Mouse (Mus musculus) liver, embryonic 12.5 days (tissue): Measurements from ENCODE around the gene Rgs6. TPM values are rescaled to one million over a fixed set of nuclear protein-coding genes. Genes with fewer than 3 reads are reported as not detected.

Experiments
- ATAC-seq: fragments of 200-750 bp; cut with Nextera tagmentation; 2 replicates; pipeline ENCODE4 v1.8.0; 2017; ENCODE audit warnings: moderate number of reproducible peaks, mild to moderate bottlenecking, moderate library complexity
- H3K27ac ChIP-seq: fragments of 300-500 bp; sonication (generic); 2 replicates; pipeline ENCODE4 v1.5.1; 2016; ENCODE audit warnings: mild to moderate bottlenecking
- H3K27me3 ChIP-seq: fragments of 300-500 bp; sonication (generic); replicated peaks from 2 replicates; pipeline ENCODE4 v1.6.1; 2016; ENCODE audit warnings: mild to moderate bottlenecking, moderate library complexity
- H3K36me3 ChIP-seq: fragments of 300-500 bp; sonication (generic); 2 replicates; pipeline ENCODE4 v1.6.1; 2016; ENCODE audit warnings: mild to moderate bottlenecking, moderate library complexity
- H3K4me1 ChIP-seq: fragments of 300-500 bp; sonication (generic); 2 replicates; pipeline ENCODE4 v1.6.1; 2016
- H3K4me2 ChIP-seq: fragments of 300-500 bp; sonication (generic); 2 replicates; pipeline ENCODE4 v1.6.1; 2016; ENCODE audit warnings: mild to moderate bottlenecking, moderate library complexity
- H3K4me3 ChIP-seq: fragments of 300-500 bp; sonication (generic); 2 replicates; pipeline ENCODE4 v1.5.1; 2016; ENCODE audit warnings: mild to moderate bottlenecking, moderate library complexity
- H3K9ac ChIP-seq: fragments of 300-500 bp; sonication (generic); 2 replicates; pipeline ENCODE4 v1.6.1; 2016; ENCODE audit warnings: mild to moderate bottlenecking, moderate library complexity
- H3K9me3 ChIP-seq: fragments of 300-500 bp; sonication (generic); replicated peaks from 2 replicates; pipeline ENCODE4 v1.6.1; 2016; ENCODE audit warnings: mild to moderate bottlenecking, moderate library complexity
- WGBS: fragments of 180-500 bp; shearing (Covaris S2); methylation state at CpG from one replicate; pipeline ENCODE4 v1.1.7; 2016; ENCODE audit not compliant: insufficient replicate concordance; 5-methylcytosine and 5-hydroxymethylcytosine counted together
- polyA plus RNA-seq: library from polyadenylated mRNA; unstranded; fragments of >200 nt; fragmentation: Nextera tagmentation; extraction: Ambion mirVana; gene quantifications from 2 replicates; pipeline ENCODE4 v1.2.1, GENCODE M21; 2016

The Rgs6 gene
- polyA plus RNA-seq, 1 experiment from 2014 or later, result 0.15 TPM

GRCm38 (mm10) chr12:82664598-82664997 lies 76.5 kb downstream of the Rgs6 start:
- H3K4me2 ChIP-seq, result no peak overlapping the region
- no peak overlapping the region for H3K4me3 ChIP-seq
- no peaks in the 10 kb centered on the region for H3K36me3 ChIP-seq
- H3K9ac ChIP-seq, result no peak overlapping the region
- H3K27me3 ChIP-seq, result no peaks in the 10 kb centered on the region
- H3K9me3 ChIP-seq, result no peaks in the 10 kb centered on the region
- 53% methylated on average over 7 of the region's 7 CpGs for WGBS
- no peaks in the 10 kb centered on the region for H3K4me1 ChIP-seq
- no peak overlapping the region for H3K27ac ChIP-seq
- ATAC-seq, result no peak

GRCm38 (mm10) chr12:82667441-82667840 lies 79.3 kb downstream of the Rgs6 start:
- H3K9ac ChIP-seq, result no peak overlapping the region
- H3K4me2 ChIP-seq, result no peak overlapping the region
- WGBS, result 63% methylated on average over 3 of the region's 3 CpGs
- no peaks in the 10 kb centered on the region for H3K36me3 ChIP-seq
- H3K27me3 ChIP-seq, result no peaks in the 10 kb centered on the region
- H3K4me3 ChIP-seq, result no peak overlapping the region
- H3K9me3 ChIP-seq, result no peaks in the 10 kb centered on the region
- H3K4me1 ChIP-seq, result no peaks in the 10 kb centered on the region
- H3K27ac ChIP-seq, result no peak overlapping the region
- no peak for ATAC-seq

GRCm38 (mm10) chr12:82670201-82670737 lies 82.2 kb downstream of the Rgs6 start:
- Histone ChIP-seq H3K9me3 (no peaks in the 10 kb centered on the region), H3K36me3 (no peaks in the 10 kb centered on the region), H3K4me2 (no peak overlapping the region), H3K27ac (no peak overlapping the region), H3K4me1 (no peaks in the 10 kb centered on the region), H3K9ac (no peak overlapping the region), H3K27me3 (no peaks in the 10 kb centered on the region), H3K4me3 (no peak overlapping the region)
- ATAC-seq, result no peak
- WGBS, result 49% methylated on average over 4 of the region's 4 CpGs

- H3K4me3 ChIP-seq, result no peak overlapping the region
- 70% methylated on average over 5 of the region's 5 CpGs for WGBS
- no peak overlapping the region for H3K4me2 ChIP-seq
- no peaks in the 10 kb centered on the region for H3K36me3 ChIP-seq
- ATAC-seq, result no peak
- no peaks in the 10 kb centered on the region for H3K27me3 ChIP-seq
- no peak overlapping the region for H3K9ac ChIP-seq
- H3K4me1 ChIP-seq, result no peaks in the 10 kb centered on the region
- no peaks in the 10 kb centered on the region for H3K9me3 ChIP-seq
- H3K27ac ChIP-seq, result no peak overlapping the region
These were observed 83.5 kb downstream of the Rgs6 start for GRCm38 (mm10) chr12:82671591-82671990.

GRCm38 (mm10) chr12:82675137-82675536 lies 87.0 kb downstream of the Rgs6 start:
- H3K4me3 ChIP-seq, result no peak overlapping the region
- H3K27me3 ChIP-seq, result no peaks in the 10 kb centered on the region
- no peaks in the 10 kb centered on the region for H3K4me1 ChIP-seq
- WGBS, result 50% methylated on average over 4 of the region's 4 CpGs
- H3K9me3 ChIP-seq, result no peaks in the 10 kb centered on the region
- H3K27ac ChIP-seq, result no peak overlapping the region
- no peak overlapping the region for H3K4me2 ChIP-seq
- H3K36me3 ChIP-seq, result no peaks in the 10 kb centered on the region
- no peak for ATAC-seq
- no peak overlapping the region for H3K9ac ChIP-seq

- Histone ChIP-seq H3K4me3 (no peak overlapping the region), H3K9me3 (no peaks in the 10 kb centered on the region), H3K27me3 (no peaks in the 10 kb centered on the region), H3K27ac (no peak overlapping the region), H3K4me1 (no peaks in the 10 kb centered on the region), H3K9ac (no peak overlapping the region), H3K4me2 (no peak overlapping the region), H3K36me3 (no peaks in the 10 kb centered on the region)
- no peak for ATAC-seq
- 58% methylated on average over 2 of the region's 2 CpGs for WGBS
These were observed 98.9 kb downstream of the Rgs6 start for GRCm38 (mm10) chr12:82687015-82687414.

- H3K9me3 ChIP-seq, result no peaks in the 10 kb centered on the region
- 72% methylated on average over 12 of the region's 12 CpGs for WGBS
- peaks cover 17% of the 10 kb centered on the region for H3K4me1 ChIP-seq
- H3K27ac ChIP-seq, result no peak overlapping the region
- no peak for ATAC-seq
- H3K4me2 ChIP-seq, result no peak overlapping the region
- H3K27me3 ChIP-seq, result no peaks in the 10 kb centered on the region
- no peaks in the 10 kb centered on the region for H3K36me3 ChIP-seq
- H3K9ac ChIP-seq, result no peak overlapping the region
- no peak overlapping the region for H3K4me3 ChIP-seq
These were observed 110.9 kb downstream of the Rgs6 start for GRCm38 (mm10) chr12:82698886-82699527.

- H3K9me3 ChIP-seq, result no peaks in the 10 kb centered on the region
- H3K27ac ChIP-seq, result no peak overlapping the region
- no peak overlapping the region for H3K4me2 ChIP-seq
- no peak for ATAC-seq
- H3K4me1 ChIP-seq, result peaks cover 17% of the 10 kb centered on the region
- no peak overlapping the region for H3K4me3 ChIP-seq
- H3K36me3 ChIP-seq, result no peaks in the 10 kb centered on the region
- no peak overlapping the region for H3K9ac ChIP-seq
- 69% methylated on average over 3 of the region's 3 CpGs for WGBS
- H3K27me3 ChIP-seq, result no peaks in the 10 kb centered on the region
These were observed 111.4 kb downstream of the Rgs6 start for GRCm38 (mm10) chr12:82699528-82699905.

GRCm38 (mm10) chr12:82700241-82700640 lies 112.1 kb downstream of the Rgs6 start:
- Histone ChIP-seq H3K4me2 (no peak overlapping the region), H3K36me3 (no peaks in the 10 kb centered on the region), H3K9ac (no peak overlapping the region), H3K27me3 (no peaks in the 10 kb centered on the region), H3K27ac (no peak overlapping the region), H3K9me3 (no peaks in the 10 kb centered on the region), H3K4me1 (peaks cover 17% of the 10 kb centered on the region), H3K4me3 (no peak overlapping the region)
- no peak for ATAC-seq
- 65% methylated on average over 10 of the region's 10 CpGs for WGBS

GRCm38 (mm10) chr12:82700840-82701239 lies 112.7 kb downstream of the Rgs6 start:
- no peak overlapping the region for H3K27ac ChIP-seq
- H3K9me3 ChIP-seq, result no peaks in the 10 kb centered on the region
- no peak overlapping the region for H3K4me3 ChIP-seq
- WGBS, result 19% methylated on average over 5 of the region's 5 CpGs
- H3K4me1 ChIP-seq, result peaks cover 17% of the 10 kb centered on the region
- H3K27me3 ChIP-seq, result no peaks in the 10 kb centered on the region
- no peaks in the 10 kb centered on the region for H3K36me3 ChIP-seq
- H3K4me2 ChIP-seq, result no peak overlapping the region
- no peak overlapping the region for H3K9ac ChIP-seq
- ATAC-seq, result peak; percentile 94

- Histone ChIP-seq H3K4me1 (peaks cover 17% of the 10 kb centered on the region), H3K9me3 (no peaks in the 10 kb centered on the region), H3K4me3 (no peak overlapping the region), H3K27ac (no peak overlapping the region), H3K27me3 (no peaks in the 10 kb centered on the region), H3K36me3 (no peaks in the 10 kb centered on the region), H3K4me2 (no peak overlapping the region), H3K9ac (no peak overlapping the region)
- WGBS, result 73% methylated on average over 7 of the region's 7 CpGs
- no peak for ATAC-seq
These were observed 113.3 kb downstream of the Rgs6 start for GRCm38 (mm10) chr12:82701359-82701758.

- H3K9ac ChIP-seq, result no peak overlapping the region
- no peaks in the 10 kb centered on the region for H3K4me1 ChIP-seq
- H3K27me3 ChIP-seq, result no peaks in the 10 kb centered on the region
- no peak overlapping the region for H3K4me2 ChIP-seq
- H3K4me3 ChIP-seq, result no peak overlapping the region
- H3K36me3 ChIP-seq, result no peaks in the 10 kb centered on the region
- no peaks in the 10 kb centered on the region for H3K9me3 ChIP-seq
- no peak overlapping the region for H3K27ac ChIP-seq
- no peak for ATAC-seq
These were observed 122.3 kb downstream of the Rgs6 start for GRCm38 (mm10) chr12:82710376-82710775.

GRCm38 (mm10) chr12:82714284-82714683 lies 126.2 kb downstream of the Rgs6 start:
- H3K36me3 ChIP-seq, result no peaks in the 10 kb centered on the region
- no peak overlapping the region for H3K4me2 ChIP-seq
- 53% methylated on average over 2 of the region's 2 CpGs for WGBS
- H3K4me1 ChIP-seq, result no peaks in the 10 kb centered on the region
- no peak for ATAC-seq
- no peak overlapping the region for H3K9ac ChIP-seq
- H3K9me3 ChIP-seq, result no peaks in the 10 kb centered on the region
- H3K27ac ChIP-seq, result no peak overlapping the region
- H3K27me3 ChIP-seq, result no peaks in the 10 kb centered on the region
- no peak overlapping the region for H3K4me3 ChIP-seq
